Comparison of ENCODE assay signal across 17 mouse cellular contexts in genomic region chr5:149267493-149267892, GRCm38 (mm10). TPM values are rescaled to one million over a fixed set of nuclear protein-coding genes. Genes with fewer than 3 reads are reported as not detected.
DNase-seq lines count a peak whose midpoint lies in the region; ATAC-seq and TF ChIP-seq lines count a peak whose summit lies in the region.
"Had no signal": no experiment of that assay in that cellular context is flagged by ENCODE, and none has a peak within 500 bp of the region (broad histone marks: within the 10 kb centered on the region; RNA-seq: fewer than 3 reads in every experiment).

No protein-coding gene starts in this region.

- H3K4me1 ChIP-seq in liver, embryonic 11.5 days (replicated peaks; ENCODE audit: control insufficient read depth, insufficient read depth, low read length): peaks cover 8% of the 10 kb centered on the region
- H3K4me1 ChIP-seq: forebrain, embryonic 12.5 days; limb, embryonic 15.5 days had no signal

- no peak for TF ChIP-seq CTCF in C2C12 (IDR thresholded peaks at IDR 0.05; ENCODE audit: control insufficient read depth, insufficient read depth, insufficient read length)
- TF ChIP-seq CTCF in Patski (IDR thresholded peaks at IDR 0.05): no peak

- in situ Hi-C loops in Patski (cut with MboI; ENCODE audit: low pct_unique_long_range_greater_than_20kb): no loop called here

- WGBS in liver, embryonic 11.5 days: 54% methylated on average over 4 of the region's 4 CpGs

- DNase-seq in Patski (ENCODE audit: low read depth, low spot score): peak; percentile 17
- DNase-seq in liver, embryonic 11.5 days (ENCODE audit: low spot score): no peak
- no peak for DNase-seq in ovary, postnatal 14 days (ENCODE audit: low spot score)
- no peak for DNase-seq in kidney, postnatal 14 days
- no peak for DNase-seq in adrenal gland, postnatal 14 days
- DNase-seq: cerebellum, postnatal 10 days; heart, postnatal 4 days; kidney, postnatal 4 days had no signal

- H3K9me3 ChIP-seq in liver, embryonic 11.5 days (ENCODE audit: control insufficient read depth, low read length): no peaks in the 10 kb centered on the region
- H3K9me3 ChIP-seq: limb, embryonic 15.5 days had no signal

- H3K4me2 ChIP-seq in liver, embryonic 11.5 days: peak overlapping the region; percentile 1; the same call in 1 of the 2 replicates
- H3K4me2 ChIP-seq: embryonic facial prominence, embryonic 12.5 days; forebrain, embryonic 12.5 days; limb, embryonic 15.5 days; midbrain, embryonic 11.5 days had no signal

- H3ac ChIP-seq in C2C12 (ENCODE audit: control insufficient read depth, insufficient read length, low read depth): no peak overlapping the region

- no peak overlapping the region for H3K4me3 ChIP-seq in C2C12 (ENCODE audit: insufficient read depth, poor library complexity, severe bottlenecking)
- H3K4me3 ChIP-seq in liver, embryonic 11.5 days (ENCODE audit: low read depth, low read length): no peak overlapping the region
- H3K4me3 ChIP-seq: embryonic facial prominence, embryonic 12.5 days; forebrain, embryonic 12.5 days; heart, adult 2 months; left cerebral cortex, adult 2 months; limb, embryonic 15.5 days had no signal

- no peaks in the 10 kb centered on the region for H3K36me3 ChIP-seq in C2C12 (ENCODE audit: control insufficient read depth, insufficient read depth)
- H3K36me3 ChIP-seq in liver, embryonic 11.5 days (ENCODE audit: control insufficient read depth, insufficient read depth, low read length): no peaks in the 10 kb centered on the region
- H3K36me3 ChIP-seq: embryonic facial prominence, embryonic 12.5 days; forebrain, embryonic 12.5 days; limb, embryonic 15.5 days had no signal

- H3K27ac ChIP-seq in liver, embryonic 11.5 days (ENCODE audit: low read depth, low read length): no peak overlapping the region
- H3K27ac ChIP-seq: embryonic facial prominence, embryonic 12.5 days; forebrain, embryonic 12.5 days; heart, adult 2 months; left cerebral cortex, adult 2 months; limb, embryonic 15.5 days had no signal

- CTCF ChIA-PET in Patski (lab: Charles Lee): interaction anchor here (3.1 kb wide), 1 partner anchor 12 kb away, joined by 9 read pairs; no protein-coding TSS in a partner anchor

- no peak overlapping the region for H3K9ac ChIP-seq in liver, embryonic 11.5 days (ENCODE audit: low read depth, low read length)
- H3K9ac ChIP-seq: embryonic facial prominence, embryonic 12.5 days; forebrain, embryonic 12.5 days; limb, embryonic 15.5 days had no signal

- no peaks in the 10 kb centered on the region for H3K79me3 ChIP-seq in C2C12 (ENCODE audit: low read depth)

- H3K79me2 ChIP-seq in C2C12 (ENCODE audit: control insufficient read depth, insufficient read depth): no peaks in the 10 kb centered on the region

- POLR2A ChIA-PET in Patski (lab: Charles Lee): no interaction called here

- peak; percentile 36 for ATAC-seq in Patski
- ATAC-seq in liver, embryonic 11.5 days (replicated peaks; ENCODE audit: low FRiP score): no peak
- ATAC-seq in megakaryocyte-erythroid progenitor cell, adult 5-6 weeks (replicated peaks; ENCODE audit: low FRiP score, low TSS enrichment, poor library complexity, severe bottlenecking): peak; percentile 16
- ATAC-seq: inflammation-experienced regulatory T-cells, adult 6 months had no signal

- H3K27me3 ChIP-seq in C2C12 (ENCODE audit: control insufficient read depth, insufficient read depth, insufficient read length) (no peaks in the 10 kb centered on the region), Patski (no peaks in the 10 kb centered on the region)
- no peaks in the 10 kb centered on the region for H3K27me3 ChIP-seq in liver, embryonic 11.5 days (replicated peaks; ENCODE audit: control insufficient read depth, insufficient read depth, low read length)
- H3K27me3 ChIP-seq: embryonic facial prominence, embryonic 12.5 days; forebrain, embryonic 12.5 days; limb, embryonic 15.5 days had no signal

TF ChIP-seq in C2C12, 6 proteins besides CTCF, POLR2A, EP300 and RAD21:
- TF ChIP-seq FOSL1 (IDR thresholded peaks at IDR 0.05; ENCODE audit: insufficient read depth, low read length, poor library complexity, severe bottlenecking): no peak
- peak; percentile 84 for TF ChIP-seq MYOD1 (IDR thresholded peaks at IDR 0.05; ENCODE audit: control insufficient read depth, insufficient read length, low read depth)

RNA-seq across cellular contexts. Expression of gene Alox5ap, which starts 2.9 kb away (rescaled TPM):
- polyA plus RNA-seq in C2C12 (2012; fragmentation: generic; extraction: Trizol) (8.2 TPM), Patski (2021) (0.64 TPM)
- 20.7 and 24.4 TPM in 2 replicates for polyA plus RNA-seq in liver, embryonic 11.5 days (2014; fragmentation: Nextera tagmentation; extraction: Ambion mirVana)
- 8.8 and 11.6 TPM in 2 replicates for total RNA-seq in megakaryocyte-erythroid progenitor cell, adult 5-6 weeks (2014; fragmentation: Nextera tagmentation)
- total RNA-seq in megakaryocyte-erythroid progenitor cell, adult 5-6 weeks (2017): 20.9 and 41.6 TPM in 2 replicates
- total RNA-seq in adrenal gland, postnatal 14 days (2021): 7.8 and 17.6 TPM in 2 replicates
